Mouse (Mus musculus): ENCODE results near the gene Psg27.
A peak's percentile ranks its signal among the peaks of the same experiment; 100 is the strongest.
"Not testable (repeated sequence)": the region's sequence is repeated elsewhere in the genome, so short reads cannot be mapped to it uniquely, and the experiment has no call there.

The Psg27 gene

DNA sequence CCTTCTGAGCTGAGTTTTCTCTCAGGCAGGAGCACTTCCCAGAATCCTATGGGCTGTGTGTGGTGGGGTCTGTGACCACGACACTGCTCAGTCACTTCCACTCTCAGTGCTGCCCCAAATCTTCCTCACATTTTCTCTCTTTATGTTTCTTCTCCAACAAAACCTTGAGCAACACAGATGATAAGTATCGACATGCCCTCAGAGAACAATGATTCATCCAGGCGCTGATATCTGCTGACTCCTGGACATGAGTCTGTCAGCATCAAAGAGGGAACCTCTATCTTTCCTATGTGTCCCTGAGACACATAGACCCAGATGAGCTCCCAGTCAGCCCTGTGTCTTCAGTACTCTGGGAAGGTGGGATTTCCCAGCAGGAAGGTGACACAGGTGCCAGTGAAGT, at the start of gene Psg27:
Psg27 (minus strand) TSS at position 101 of the 400 bp plus-strand sequence.
- DNase-seq (ENCODE audit: low read depth, low spot score): no peak

GRCm38 (mm10) chr7:18616401-18616800, 49.3 kb upstream of the Psg27 start, which contains the start of gene Psg23:
Gene Psg23, minus strand, starts transcription at chr7:18616501.
- not testable (repeated sequence) for DNase-seq (ENCODE audit: low read depth, low spot score)

DNA sequence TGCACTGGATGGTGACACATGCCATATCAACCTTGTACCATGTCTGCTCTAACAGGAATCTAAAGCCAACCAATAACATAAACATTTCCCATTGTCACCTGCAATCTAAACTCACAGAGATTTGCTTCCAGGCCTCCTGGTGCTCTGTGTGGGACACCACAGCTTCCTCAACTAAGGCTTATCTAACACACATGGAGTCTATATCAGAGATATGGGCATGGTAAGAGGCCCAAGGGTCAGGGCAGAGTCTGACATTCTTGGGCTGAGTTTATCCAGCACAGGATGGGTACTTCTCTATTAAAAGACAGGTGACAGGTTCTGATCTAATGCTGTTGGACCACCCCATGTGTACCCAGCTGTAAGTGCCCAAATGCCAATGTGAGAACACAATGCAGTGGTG, 7.3 kb downstream of the Psg27 start:
- DNase-seq (ENCODE audit: low read depth, low spot score): no peak

DNA sequence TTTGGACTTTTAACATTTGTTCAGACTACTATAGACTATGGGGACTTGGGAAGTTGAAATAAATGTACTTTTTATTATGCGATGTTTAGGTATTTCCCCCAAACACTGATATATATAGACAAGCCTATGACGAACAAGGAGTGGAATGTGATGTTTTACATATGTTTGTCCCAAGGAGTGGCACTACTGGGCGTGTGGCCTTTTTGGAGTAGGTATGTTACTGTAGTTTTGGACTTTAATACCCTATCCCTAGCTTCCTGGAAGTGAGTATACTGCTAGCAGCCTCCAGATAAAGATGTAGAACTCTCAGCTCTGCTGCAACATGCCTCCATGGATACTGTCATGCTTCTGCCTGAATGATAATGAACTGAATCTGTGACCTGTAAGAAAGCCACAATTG, 11.4 kb downstream of the Psg27 start:
- DNase-seq (ENCODE audit: low read depth, low spot score): not testable (repeated sequence)

- DNase-seq (ENCODE audit: low read depth, low spot score): no peak
Measured at GRCm38 (mm10) chr7:18533420-18533819, 33.7 kb downstream of the Psg27 start.

GRCm38 (mm10) chr7:18532169-18532568, 34.9 kb downstream of the Psg27 start, which contains the start of gene Psg25:
Gene Psg25, minus strand, starts transcription at chr7:18532269.
- DNase-seq (ENCODE audit: low read depth, low spot score): no peak

GRCm38 (mm10) chr7:18524668-18525067, 42.4 kb downstream of the Psg27 start:
- no peak for DNase-seq (ENCODE audit: low read depth, low spot score)

DNA sequence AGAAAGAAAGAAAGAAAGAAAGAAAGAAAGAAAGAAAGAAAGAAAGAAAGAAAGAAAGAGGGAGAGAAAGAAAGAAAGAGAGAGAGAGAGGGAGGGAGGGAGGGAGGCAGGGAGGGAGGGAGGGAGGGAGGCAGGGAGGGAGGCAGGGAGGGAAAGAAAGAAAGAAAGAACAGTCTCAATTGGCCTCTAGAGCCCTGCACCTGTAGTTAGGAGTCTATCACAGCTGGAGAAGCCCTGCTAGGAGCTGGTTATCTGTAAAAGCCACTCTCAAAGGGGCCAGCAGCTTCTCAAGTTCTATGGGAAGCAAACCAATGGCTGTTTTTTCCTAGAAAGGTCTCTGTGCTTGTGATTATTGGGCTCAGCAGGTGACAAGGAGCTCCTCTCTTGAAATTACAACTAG, 54.3 kb downstream of the Psg27 start:
- DNase-seq (ENCODE audit: low read depth, low spot score): not testable (repeated sequence)

DNA sequence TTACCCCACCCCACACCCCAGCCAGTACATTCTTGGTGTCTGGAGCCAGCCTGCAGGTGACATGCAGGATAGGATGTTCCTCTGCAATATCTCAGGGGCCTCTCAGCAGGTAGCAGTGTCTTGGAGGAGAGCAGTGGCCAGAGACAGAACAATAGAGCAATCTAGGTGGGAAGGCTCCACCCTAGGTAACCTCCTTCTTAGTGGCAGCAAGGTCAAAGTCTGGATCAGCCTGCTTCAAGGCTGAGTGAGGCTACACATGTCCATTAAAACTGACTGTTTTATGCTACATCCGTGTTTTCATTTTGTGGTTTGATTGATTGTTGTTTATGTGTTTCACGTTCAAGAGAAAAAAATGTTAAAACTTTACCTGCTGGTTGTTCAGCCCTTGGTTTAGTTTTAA, 54.7 kb downstream of the Psg27 start:
- not testable (repeated sequence) for DNase-seq (ENCODE audit: low read depth, low spot score)

GRCm38 (mm10) chr7:18511479-18511878, 55.6 kb downstream of the Psg27 start:
- peak; percentile 2 for DNase-seq (ENCODE audit: low read depth, low spot score)

All from retina, adult 2 months (tissue).